Mouse (Mus musculus): ENCODE measurements around the gene Pgrmc1.

GRCm38 (mm10) chrX:36595247-36595646, 2.8 kb upstream of the Pgrmc1 start:
- TF ChIP-seq MYOD1 (IDR thresholded peaks at IDR 0.05; ENCODE audit: control insufficient read depth, insufficient read length, low read depth) (no peak), CTCF (IDR thresholded peaks at IDR 0.05; ENCODE audit: control insufficient read depth, insufficient read depth, insufficient read length) (no peak), USF1 (IDR thresholded peaks at IDR 0.05; ENCODE audit: low read depth) (no peak), MAX (IDR thresholded peaks at IDR 0.05) (no peak), CEBPB (IDR thresholded peaks at IDR 0.05; ENCODE audit: low read depth) (no peak), MYOG (IDR thresholded peaks at IDR 0.05; ENCODE audit: control insufficient read depth, extremely low read depth, insufficient read length) (no peak), FOSL1 (IDR thresholded peaks at IDR 0.05; ENCODE audit: insufficient read depth, low read length, poor library complexity, severe bottlenecking) (no peak)

Measured in C2C12 (cell line).